Mouse (Mus musculus): ENCODE results near the gene Ccn1.

Gene Ccn1

DNA sequence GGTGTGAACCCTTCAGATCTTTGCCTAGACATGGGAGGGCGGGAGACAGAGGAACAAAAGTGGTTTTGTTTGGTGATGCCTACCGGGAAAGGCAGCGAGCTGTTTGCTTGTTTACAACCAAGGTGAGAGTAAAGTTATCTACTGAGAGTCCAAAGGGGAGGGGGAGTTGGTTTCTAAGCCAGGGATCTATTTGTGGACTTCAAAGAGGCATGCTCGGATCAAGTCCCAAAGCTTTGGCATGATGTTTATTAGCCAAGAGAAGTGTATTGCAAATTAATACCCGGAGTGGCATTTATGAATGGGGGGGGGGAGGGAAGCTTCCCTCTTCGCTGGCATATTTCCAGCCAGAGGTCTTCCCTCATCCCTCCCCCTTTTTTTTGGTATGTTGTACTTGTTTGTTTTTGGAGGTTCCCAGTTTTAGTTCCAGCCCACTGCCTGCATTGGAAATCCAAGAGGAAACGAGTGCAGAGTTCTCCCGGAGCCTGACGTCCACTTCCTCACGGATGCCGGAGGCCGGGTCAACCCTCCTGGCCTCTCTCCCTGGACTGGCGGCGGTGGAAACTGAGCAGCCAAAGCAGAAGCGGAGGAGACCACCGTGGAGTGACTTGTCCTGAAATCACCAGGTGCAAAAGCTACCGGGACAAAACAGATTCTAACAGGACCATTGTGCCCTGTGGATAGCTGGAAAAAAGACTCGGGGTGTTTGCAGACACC, 674 bp upstream of the Ccn1 start:
- no peak for DNase-seq (ENCODE audit: low read depth, low spot score)

DNA sequence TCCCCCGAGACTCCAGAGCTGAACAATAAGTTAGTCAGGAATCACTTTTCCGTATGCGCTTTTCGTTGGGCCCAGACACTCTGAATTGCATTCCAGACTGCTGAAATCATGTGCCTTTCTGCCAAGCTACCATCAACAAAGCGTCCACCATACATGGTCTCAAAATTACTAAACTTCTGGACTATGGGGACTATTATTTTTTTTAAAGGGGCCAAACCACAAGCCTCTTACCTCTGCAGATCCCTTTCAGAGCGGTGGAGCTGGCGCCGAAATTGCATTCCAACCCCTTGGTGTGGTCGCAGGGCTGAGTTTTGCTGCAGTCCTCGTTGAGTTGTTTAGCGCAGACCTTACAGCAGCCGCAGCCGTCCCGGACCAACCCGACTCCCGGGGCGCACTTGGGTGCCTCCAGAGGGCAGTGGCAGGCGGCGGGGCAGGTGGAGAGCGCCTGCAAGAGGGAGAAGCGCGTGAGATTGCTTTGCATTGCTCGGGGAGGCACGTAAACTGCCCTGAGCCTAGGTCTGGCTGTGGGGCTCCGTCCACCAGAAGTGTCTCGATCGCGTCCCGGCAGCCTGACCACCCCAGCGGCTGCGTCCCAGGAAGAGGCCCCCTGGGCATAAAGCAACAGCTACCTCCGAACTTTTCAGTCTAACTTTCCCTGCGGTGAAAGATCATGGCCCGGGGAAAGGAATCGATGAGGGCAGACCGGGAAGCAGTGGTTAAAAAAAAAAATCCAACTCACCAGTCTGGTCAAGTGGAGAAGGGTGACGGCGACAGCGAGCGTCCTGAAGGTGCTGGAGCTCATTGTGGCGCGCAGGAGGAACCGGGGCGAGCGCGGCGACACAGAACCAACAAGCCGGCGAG, 560 bp downstream of the Ccn1 start:
- no peak for DNase-seq (ENCODE audit: low read depth, low spot score)

DNA sequence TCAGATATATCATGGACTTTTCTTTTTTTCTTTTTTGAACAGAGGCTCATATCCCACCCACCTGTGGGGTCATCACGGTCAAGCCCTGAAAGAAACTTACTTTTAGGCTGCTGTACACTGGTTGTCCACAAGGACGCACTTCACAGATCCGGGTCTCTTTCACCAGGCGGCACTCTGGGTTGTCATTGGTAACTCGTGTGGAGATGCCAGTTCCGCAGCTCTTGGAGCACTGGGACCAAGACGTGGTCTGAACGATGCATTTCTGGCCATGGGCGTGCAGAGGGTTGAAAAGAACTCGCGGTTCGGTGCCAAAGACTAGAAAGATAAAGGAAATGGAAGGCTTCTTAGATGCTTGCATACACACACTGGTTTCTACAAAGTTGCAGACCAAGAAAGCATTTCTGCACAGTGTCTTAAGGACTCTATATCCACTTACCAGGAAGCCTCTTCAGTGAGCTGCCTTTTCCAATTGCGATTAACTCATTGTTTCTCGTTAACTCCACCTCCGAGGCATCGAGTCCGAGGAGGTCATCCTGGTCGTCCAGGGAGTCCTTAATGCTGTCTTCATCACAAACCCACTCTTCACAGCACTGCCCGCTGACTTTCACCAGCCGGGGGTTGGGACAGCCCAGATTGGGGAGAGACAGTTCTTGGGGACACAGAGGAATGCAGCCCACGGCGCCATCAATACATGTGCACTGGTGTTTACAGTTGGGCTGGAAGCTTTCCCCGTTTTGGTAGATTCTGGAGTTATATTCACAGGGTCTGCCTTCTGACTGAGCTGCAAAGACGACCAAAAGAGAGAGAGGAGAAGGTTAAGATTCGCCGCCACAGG, 1.5 kb downstream of the Ccn1 start:
- DNase-seq (ENCODE audit: low read depth, low spot score) = no peak

DNA sequence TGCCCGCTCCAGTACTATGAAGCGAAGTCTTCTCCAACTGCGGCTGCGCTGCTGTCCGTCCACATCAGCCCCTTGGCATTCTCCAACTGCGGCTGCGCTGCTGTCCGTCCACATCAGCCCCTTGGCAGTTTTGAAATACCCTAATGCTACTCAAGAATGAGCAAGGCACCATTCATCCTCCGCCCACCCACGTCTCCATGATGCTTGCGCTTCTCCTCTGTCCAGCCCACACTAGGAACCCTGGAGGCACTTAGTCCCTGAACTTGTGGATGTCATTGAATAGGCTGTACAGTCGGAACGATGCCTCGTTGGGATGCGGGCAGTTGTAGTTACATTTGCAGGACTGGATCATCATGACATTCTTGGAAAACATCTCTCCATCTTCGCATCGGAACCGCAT, 2.4 kb downstream of the Ccn1 start:
- no peak for DNase-seq (ENCODE audit: low read depth, low spot score)

DNA sequence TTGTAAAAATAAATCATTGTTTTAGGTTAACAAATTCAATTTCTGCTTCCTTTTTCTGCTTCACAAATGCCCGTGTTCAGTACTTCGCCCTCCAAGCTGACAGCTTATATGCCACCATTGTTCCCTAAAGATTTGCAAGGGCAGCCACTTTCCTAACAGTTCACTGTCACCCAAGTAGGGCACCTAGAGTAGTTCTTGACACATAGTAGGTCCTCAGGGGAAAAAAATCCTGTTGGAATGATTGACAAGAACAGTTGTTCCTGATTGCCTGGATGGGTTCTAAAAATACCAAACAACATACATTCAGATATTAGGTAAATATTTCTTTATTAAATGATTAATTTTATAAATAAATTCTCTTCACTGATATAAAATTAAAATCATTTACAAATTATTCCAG, 3.1 kb downstream of the Ccn1 start:
- DNase-seq (ENCODE audit: low read depth, low spot score) = no peak

DNA sequence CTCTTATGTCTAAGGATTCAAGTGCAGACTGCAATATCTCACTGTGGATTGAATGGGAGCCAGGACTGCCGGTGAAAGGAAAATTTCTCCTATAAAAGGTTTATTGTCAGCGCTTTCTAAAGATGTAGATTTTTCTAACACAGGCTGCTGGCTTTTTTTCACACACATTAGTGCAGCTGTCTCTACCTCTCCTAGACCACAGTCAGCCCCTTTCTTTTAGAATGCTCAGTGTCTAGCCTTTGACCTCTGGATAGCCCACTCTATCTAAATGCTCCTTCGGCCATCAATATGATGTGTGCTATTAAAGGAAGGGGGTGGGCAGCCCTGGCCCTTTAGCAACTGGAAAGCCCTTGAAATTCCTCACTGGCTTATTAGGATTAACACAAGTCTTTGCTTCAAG, 3.8 kb downstream of the Ccn1 start:
- no peak for DNase-seq (ENCODE audit: low read depth, low spot score)

DNA sequence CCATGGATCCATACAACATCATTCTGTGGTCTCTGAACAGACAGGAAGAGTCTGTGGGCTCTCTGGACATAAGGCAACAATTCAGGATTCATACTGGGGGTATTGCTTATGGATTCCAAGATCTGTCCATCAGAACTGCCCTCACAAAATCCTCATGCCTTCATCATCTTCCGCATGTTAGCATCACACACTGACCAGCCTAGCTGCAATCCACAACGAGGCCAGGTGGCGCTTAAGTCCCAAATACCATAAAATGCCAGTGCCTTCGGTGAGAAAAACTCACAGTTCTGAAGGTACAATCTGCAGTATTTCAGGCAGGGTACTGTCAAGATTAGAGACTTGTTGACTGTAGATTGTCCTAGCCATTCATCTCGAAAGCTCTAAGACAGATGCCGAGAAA, 4.3 kb downstream of the Ccn1 start:
- DNase-seq (ENCODE audit: low read depth, low spot score) = no peak

DNA sequence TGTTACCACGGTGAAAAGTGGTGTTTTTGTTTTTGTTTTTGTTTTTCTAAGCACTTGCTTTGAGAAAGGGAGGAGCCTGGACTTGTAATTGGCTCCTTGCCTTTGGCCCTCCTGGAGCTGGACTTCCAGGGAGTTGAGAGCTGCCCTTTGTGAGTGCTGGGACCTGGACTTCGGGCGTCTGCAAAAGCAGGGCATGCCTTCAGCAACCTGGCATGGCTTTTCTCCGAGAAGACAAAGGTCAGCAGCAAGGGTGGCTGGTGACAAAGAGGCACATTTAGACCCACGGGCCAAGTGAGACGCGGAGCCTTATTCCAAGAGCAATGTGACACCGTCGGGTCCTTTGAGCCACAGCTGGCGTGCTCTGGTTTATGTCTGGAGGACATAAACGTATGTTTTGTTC, 6.9 kb downstream of the Ccn1 start:
- DNase-seq (ENCODE audit: low read depth, low spot score) = no peak

DNA sequence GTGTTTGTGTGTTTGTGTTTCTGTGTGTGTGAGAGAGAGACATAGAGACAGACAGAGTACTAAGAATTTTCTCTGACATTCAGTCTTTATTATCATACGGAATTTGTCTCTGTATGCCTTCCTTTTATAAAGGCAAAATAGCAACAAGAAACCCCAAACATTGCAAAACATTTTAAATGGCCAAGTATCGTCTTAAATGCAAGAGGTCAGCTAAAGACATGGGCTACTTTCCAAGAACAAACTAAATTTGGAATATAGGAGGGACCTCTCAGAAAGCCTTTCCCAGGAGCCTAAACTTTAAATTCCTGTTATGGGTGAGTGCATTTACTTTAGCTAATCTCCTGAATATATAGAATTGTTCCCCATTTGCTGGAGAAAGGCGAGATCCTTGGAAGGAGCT, 7.9 kb downstream of the Ccn1 start:
- DNase-seq (ENCODE audit: low read depth, low spot score) = no peak

DNA sequence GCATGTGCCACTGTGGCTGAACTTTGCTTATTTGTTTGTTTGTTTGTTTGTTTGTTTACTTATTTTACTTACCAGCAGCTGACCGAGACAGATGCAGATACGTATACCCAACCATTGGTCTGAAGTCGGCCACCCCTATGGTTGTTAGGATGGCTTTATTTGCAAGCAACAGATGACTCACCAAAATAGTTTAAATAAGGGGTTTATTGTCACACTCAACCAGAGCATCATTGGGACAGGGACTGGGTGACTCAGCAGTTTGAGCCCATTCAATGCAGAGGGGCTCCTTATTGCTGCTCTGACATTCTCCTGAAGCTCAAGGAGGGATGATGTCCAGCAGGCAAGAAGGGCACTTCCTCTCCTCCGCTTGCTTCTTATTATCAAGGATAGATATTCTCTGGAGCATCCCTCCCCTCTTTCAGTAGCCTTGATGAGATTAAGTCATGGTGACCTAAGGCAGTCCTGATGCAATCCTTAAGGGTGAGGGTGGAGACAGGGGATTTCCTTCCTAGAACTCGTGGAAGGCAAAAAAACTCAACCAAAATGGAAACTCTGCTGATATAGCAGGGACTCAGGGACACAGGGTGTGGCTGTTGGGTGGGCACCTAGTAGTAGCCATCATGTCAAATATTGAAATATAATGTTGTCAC, 8.6 kb downstream of the Ccn1 start:
- no peak for DNase-seq (ENCODE audit: low read depth, low spot score)

DNA sequence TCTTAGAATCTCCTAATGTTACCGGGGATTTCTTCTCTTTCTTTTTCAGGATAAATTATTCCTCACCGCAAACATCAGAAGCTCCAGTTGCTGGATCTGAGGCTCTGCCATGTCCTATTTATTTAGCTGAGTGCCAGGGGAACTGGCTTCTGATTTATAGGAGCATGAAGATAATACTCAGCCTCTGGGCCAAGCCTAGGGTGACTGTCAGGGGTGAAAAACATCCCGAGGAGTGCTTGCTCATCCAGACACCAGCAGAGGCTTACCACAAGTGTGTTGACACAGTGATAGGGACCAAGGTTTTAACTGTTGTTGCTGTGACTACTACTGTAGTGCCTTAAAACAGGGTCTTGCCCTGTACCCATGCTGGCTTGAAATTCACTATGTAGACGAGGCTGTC, 9.2 kb downstream of the Ccn1 start:
- no peak for DNase-seq (ENCODE audit: low read depth, low spot score)

DNA sequence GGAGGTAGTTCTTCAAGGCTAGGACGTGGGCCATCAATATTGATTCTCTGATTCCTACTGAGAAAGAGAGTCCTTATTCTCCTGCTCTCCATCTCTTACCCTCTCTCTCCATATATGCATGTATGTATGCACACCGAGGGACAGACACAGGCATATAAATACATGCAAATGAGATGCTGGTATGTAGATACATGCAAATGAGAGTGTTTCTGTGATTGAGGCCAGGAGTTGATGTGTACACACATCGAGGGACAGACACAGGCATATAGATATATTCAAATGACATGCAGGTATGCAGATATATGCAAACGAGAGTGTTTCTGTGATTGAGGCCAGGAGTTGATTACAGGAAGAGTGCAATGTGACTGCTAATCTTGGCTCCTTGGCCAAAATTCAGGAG, 9.6 kb downstream of the Ccn1 start:
- DNase-seq (ENCODE audit: low read depth, low spot score) = no peak

DNA sequence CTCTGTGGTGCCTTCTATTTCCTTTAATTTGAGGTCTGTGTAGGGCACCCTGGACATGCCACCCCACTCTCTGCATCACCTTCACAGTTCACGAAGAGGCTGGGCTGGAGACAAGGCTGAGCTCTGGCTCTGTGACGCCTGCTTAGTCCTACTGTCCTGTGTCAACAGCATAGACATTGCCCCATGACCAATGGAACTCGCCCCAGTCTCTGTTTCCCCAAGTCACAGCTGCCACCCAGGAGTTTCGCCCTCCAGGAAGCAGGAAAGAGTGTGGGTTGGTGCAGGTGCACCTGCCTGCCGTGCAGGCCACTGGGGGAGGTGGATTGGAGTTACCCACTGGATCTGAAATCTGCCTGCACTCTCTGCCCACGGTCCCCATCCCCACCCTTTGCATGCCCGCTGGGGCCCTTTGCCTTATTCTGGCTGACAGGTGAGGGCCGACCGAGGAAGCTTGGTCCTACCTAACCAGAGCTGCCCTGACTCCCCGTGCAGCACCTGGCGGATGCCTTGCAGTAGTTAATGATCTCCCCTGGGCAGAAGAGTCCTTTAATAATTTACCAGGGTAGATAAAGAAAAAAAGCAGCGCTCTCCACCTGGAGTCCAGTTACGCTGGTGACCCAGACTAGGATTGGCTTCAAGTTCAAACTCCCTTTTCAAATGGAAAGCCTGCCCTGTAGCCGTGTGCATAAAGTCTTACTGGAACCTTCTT, 15.6 kb downstream of the Ccn1 start:
- DNase-seq (ENCODE audit: low read depth, low spot score) = no peak

DNA sequence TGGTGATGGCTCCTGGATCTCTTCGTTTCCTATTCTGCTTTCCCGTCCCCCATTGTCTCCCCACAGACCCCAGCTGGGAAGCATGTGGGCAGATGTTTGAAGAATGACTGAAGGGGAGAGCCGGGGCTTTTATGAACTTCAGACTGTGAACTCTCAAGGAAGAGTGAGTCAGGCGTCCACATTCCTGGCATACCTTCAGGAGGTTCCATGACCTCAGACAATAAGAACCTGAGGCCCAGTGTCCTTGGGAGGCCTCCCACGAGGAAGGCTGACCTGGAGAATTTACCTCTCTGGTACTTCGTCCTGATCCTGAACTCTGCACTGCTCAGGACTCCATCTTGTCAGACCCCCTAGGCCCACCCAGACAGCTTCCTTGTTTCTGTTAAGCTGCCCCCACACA, 16.9 kb downstream of the Ccn1 start:
- no peak for DNase-seq (ENCODE audit: low read depth, low spot score)

DNA sequence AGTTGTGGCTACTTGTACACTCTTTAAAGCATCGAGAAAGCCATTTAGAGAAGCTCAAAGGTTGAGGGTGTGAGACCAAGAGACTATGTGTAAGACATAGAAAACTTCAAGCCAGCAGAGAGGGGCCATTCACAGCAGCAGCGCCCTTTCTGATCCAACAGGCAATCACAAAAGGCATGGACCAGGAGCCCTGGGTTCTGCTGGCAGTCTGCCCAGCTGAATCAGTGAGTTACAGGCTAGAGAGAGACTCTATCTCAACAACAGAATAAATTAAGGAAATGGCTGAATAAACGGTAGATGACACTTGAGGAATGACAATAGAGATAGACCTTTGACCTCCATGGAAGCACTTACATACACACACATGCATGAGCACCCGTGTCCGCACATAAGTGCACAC, 21.1 kb downstream of the Ccn1 start:
- no peak for DNase-seq (ENCODE audit: low read depth, low spot score)

DNA sequence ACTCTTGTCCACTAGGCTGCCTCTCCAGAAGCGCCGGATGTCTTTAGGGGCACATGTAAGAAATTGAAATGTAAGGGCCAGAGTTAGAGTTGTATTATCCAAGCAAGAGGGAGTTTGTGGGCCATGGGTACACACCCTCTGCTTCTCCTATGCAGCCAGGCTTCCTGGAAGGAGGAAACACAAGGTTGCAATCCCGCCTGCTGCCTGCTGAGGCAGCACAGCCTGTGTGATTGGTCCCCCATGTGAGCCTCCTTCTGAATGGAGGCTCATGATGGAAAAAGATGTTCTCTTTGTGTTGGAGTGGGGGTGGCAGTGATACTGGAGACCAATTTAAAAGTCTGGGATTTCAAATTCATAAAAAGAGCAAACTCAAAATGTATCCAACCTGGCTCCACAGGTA, 22.0 kb downstream of the Ccn1 start:
- no peak for DNase-seq (ENCODE audit: low read depth, low spot score)

DNA sequence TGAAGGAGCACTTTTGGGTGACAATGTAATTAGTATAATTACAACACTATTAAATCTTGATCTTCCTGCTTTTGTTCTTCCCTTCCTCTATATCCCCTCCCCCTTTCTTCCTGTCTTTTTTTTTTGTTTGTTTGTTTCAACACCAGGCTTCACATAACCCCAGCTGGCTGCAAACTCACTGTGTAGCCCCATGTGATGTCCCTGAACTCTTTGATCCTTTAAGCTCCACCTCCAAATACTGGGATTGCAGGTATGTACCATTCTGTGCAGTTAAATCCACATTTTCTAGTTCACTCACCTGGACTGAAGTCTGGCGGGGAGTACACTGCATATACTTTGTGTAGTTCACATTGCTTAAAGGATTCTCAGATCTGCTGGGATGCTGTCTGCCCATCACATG, 23.7 kb downstream of the Ccn1 start:
- DNase-seq (ENCODE audit: low read depth, low spot score) = no peak

DNA sequence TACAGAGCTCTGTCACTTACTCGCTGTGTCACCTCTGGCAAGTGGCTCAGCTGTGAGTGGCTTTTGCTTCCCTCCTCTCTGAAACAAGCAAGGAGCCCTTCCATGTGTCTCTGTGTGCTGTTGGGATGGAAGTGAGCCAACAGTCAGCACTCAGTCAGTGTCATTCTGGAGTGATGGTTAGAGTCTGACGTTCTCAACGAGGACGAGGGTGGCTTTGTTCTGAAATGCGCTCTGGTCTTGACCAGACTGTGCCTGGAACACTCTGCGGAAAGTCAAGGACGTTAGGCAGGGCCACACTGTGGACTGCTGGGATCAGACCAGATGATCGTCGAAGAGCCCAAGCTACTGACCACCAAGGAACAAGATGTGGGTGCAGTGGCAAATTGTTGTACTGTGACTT, 24.2 kb downstream of the Ccn1 start:
- no peak for DNase-seq (ENCODE audit: low read depth, low spot score)

DNA sequence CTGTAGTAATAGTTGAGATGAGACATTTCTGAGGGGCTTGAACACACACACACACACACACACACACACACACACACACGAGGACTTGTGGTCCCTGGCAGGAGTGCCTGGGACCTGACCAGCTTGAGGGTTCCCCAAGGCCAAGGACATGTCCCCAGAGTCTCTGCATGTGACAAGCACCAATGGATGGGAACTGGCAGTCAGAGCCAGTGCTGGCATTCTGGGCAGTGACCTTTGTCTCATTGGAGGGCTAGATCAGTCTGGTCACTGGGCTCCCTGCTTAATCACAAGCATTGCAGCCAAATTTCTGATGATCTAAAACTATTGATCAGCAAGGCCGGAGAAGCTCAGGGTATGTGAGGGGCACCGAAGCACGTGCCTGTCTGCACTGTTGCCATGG, 25.0 kb downstream of the Ccn1 start:
- DNase-seq (ENCODE audit: low read depth, low spot score) = no peak

DNA sequence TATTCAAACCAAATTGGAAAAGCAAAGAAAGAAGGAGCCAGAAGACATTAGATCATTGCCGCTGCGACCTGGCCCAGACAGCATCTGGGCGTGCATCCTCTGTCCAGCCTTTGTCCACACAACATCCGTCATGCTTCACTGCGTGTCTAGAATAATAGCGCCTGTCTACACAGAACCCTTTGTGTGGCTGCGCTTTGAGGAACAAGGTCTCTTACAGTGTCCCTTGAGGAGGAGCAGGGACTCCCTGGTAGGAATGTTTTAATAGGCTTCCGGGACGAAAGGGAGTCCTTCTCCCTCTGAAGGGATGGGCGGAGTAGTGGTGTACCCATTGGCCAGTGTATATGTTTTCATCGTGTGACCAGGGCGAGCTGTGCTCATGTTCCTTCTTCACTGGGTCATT, 26.7 kb downstream of the Ccn1 start:
- no peak for DNase-seq (ENCODE audit: low read depth, low spot score)

DNA sequence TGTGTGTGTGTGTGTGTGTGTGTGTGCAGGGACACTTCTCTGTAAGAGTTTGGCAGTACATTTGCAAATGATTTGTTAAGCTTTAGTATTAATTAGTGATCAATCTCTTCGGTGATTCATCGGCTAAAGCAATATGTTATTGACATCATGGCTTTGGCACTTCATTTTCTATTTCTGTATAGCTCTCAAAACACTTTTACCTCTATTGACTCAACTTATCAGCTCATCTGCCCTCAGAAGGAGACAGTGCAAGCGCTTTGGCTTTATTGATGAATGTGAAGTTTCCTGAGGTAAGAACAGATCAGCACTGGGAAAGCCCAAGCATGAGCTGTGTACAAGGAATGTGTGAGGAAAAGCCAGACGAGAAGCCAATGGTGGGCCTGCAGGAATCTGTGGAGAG, 28.6 kb downstream of the Ccn1 start:
- DNase-seq (ENCODE audit: low read depth, low spot score) = no peak

All from WW6 (cell line).